Mouse (Mus musculus) E14TG2a.4 (cell line): ENCODE data around the gene Tgfbr3.

Experiments
- CTCF ChIP-seq: conservative IDR thresholded peaks from 2 replicates; pipeline ENCODE4 v1.5.1; 2014; ENCODE audit warnings: low read length
- POU5F1 ChIP-seq: IDR thresholded peaks from 2 replicates; pipeline ENCODE4 v1.6.1; 2014; ENCODE audit warnings: low read length, borderline replicate concordance

- TF ChIP-seq CTCF (no peak), POU5F1 (no peak)
Observed at GRCm38 (mm10) chr5:107188551-107188950, 100.9 kb downstream of the Tgfbr3 start.
